Mouse (Mus musculus): ENCODE measurements around the gene Mga.

GRCm38 (mm10) chr2:120007680-120008210, 110.7 kb downstream of the Mga start:
- TF ChIP-seq CTCF (IDR thresholded peaks at IDR 0.05; ENCODE audit: extremely low read depth, insufficient read length, insufficient replicate concordance, low read depth, low read length) = no peak
- no peak for TF ChIP-seq POLR2A (IDR thresholded peaks at IDR 0.05; ENCODE audit: low read depth, low read length)

Measured in small intestine, adult 2 months (tissue).